Mouse (Mus musculus): Measurements from ENCODE around the gene Rbfox1. TPM values are rescaled to one million over a fixed set of nuclear protein-coding genes. Genes with fewer than 3 reads are reported as not detected.
A peak's percentile ranks its signal among the peaks of the same experiment; 100 is the strongest.

The Rbfox1 gene
- total and polyA plus RNA-seq, 2 experiments from 2014 or later: 129 to 214 TPM

GRCm38 (mm10) chr16:7076707-7077106, 1191.6 kb downstream of the Rbfox1 start:
- no peaks in the 10 kb centered on the region for H3K36me3 ChIP-seq (ENCODE audit: insufficient read depth)
- no peaks in the 10 kb centered on the region for H3K27me3 ChIP-seq (ENCODE audit: insufficient read depth, low read length)
- 0 out of 2 replicates have a peak, but pooled peaks cover 3% of the 10 kb centered on the region for H3K4me1 ChIP-seq (ENCODE audit: insufficient read depth)
- no peak overlapping the region for H3K9ac ChIP-seq
- 94% methylated on average over 3 of the region's 3 CpGs for whole genome bisulfite sequencing
- H3K4me3 ChIP-seq (ENCODE audit: low read depth, low read length): no peak overlapping the region
- H3K27ac ChIP-seq (ENCODE audit: low read depth, low read length): no peak overlapping the region
- DNase-seq (no peak), ATAC-seq (no peak)
- no peak overlapping the region for H3K4me2 ChIP-seq (ENCODE audit: low read depth)
- H3K9me3 ChIP-seq (ENCODE audit: low read length): no peaks in the 10 kb centered on the region
- no peak for TF ChIP-seq CTCF (IDR thresholded peaks at IDR 0.05; ENCODE audit: low read depth)

- TF ChIP-seq CTCF (IDR thresholded peaks at IDR 0.05; ENCODE audit: low read depth): no peak
- ATAC-seq (peak; percentile 66), DNase-seq (peak; percentile 57)
- Histone ChIP-seq H3K9me3 (ENCODE audit: low read length) (no peaks in the 10 kb centered on the region), H3K4me1 (ENCODE audit: insufficient read depth) (0 out of 2 replicates have a peak, but pooled peaks cover 3% of the 10 kb centered on the region), H3K9ac (no peak overlapping the region), H3K27ac (ENCODE audit: low read depth, low read length) (no peak overlapping the region), H3K27me3 (ENCODE audit: insufficient read depth, low read length) (no peaks in the 10 kb centered on the region), H3K36me3 (ENCODE audit: insufficient read depth) (no peaks in the 10 kb centered on the region), H3K4me2 (ENCODE audit: low read depth) (no peak overlapping the region), H3K4me3 (ENCODE audit: low read depth, low read length) (no peak overlapping the region)
- 50% methylated on average over 3 of the region's 3 CpGs for WGBS
Observed at GRCm38 (mm10) chr16:7081074-7081568, 1196.0 kb downstream of the Rbfox1 start.

DNA sequence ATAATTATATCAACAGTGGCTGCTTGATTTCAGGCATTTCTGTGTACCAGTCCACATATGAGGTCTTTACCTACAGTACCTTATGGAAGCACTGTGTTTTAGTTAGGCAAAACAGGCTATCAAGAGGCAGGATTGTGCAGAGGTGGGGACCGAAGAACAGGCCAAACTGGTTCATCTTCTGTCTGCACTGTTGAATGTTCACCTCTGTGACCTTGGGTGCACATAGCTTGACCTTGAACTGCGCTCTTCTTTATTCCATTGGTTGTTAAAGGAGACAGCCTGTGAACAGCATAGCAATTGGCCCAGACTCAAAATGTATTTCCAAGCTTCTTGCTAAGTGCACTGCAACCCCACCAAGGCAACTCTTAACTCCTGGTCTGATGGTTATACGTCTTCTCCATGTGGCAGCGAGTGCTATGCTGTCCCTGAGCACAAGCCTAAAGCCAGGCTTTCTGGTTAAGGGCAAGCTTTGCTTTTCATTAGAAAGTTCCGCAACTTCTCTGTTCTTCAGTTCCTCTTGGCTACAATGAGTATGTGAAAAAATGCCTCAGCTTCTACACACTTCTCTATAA, 1196.6 kb downstream of the Rbfox1 start:
- ATAC-seq: no peak
- H3K27ac ChIP-seq (ENCODE audit: low read depth, low read length): no peak overlapping the region

GRCm38 (mm10) chr16:7083937-7084336, 1198.8 kb downstream of the Rbfox1 start:
- TF ChIP-seq CTCF (IDR thresholded peaks at IDR 0.05; ENCODE audit: low read depth): no peak
- WGBS: 85% methylated on average over 2 of the region's 2 CpGs

More for the DNA sequence above, 1196.6 kb downstream of the Rbfox1 start:
- no peak for TF ChIP-seq CTCF (IDR thresholded peaks at IDR 0.05; ENCODE audit: low read depth)
- Histone ChIP-seq H3K27me3 (ENCODE audit: insufficient read depth, low read length) (no peaks in the 10 kb centered on the region), H3K36me3 (ENCODE audit: insufficient read depth) (no peaks in the 10 kb centered on the region), H3K4me2 (ENCODE audit: low read depth) (no peak overlapping the region), H3K4me3 (ENCODE audit: low read depth, low read length) (no peak overlapping the region), H3K9me3 (ENCODE audit: low read length) (no peaks in the 10 kb centered on the region), H3K4me1 (ENCODE audit: insufficient read depth) (0 out of 2 replicates have a peak, but pooled peaks cover 3% of the 10 kb centered on the region), H3K9ac (no peak overlapping the region)
- DNase-seq: no peak
- WGBS: 86% methylated on average over 5 of the region's 5 CpGs

GRCm38 (mm10) chr16:7088601-7089430, 1203.7 kb downstream of the Rbfox1 start:
- WGBS: 57% methylated on average over 10 of the region's 10 CpGs
- ATAC-seq: no peak
- no peaks in the 10 kb centered on the region for H3K36me3 ChIP-seq (ENCODE audit: insufficient read depth)
- no peak overlapping the region for H3K9ac ChIP-seq
- DNase-seq: no peak
- H3K4me3 ChIP-seq (ENCODE audit: low read depth, low read length): no peak overlapping the region
- H3K9me3 ChIP-seq (ENCODE audit: low read length): no peaks in the 10 kb centered on the region
- H3K27me3 ChIP-seq (ENCODE audit: insufficient read depth, low read length): no peaks in the 10 kb centered on the region
- no peaks in the 10 kb centered on the region for H3K4me1 ChIP-seq (ENCODE audit: insufficient read depth)
- no peak overlapping the region for H3K27ac ChIP-seq (ENCODE audit: low read depth, low read length)
- no peak overlapping the region for H3K4me2 ChIP-seq (ENCODE audit: low read depth)
- TF ChIP-seq CTCF (IDR thresholded peaks at IDR 0.05; ENCODE audit: low read depth): no peak

More at GRCm38 (mm10) chr16:7083937-7084336, 1198.8 kb downstream of the Rbfox1 start:
- Histone ChIP-seq H3K9ac (no peak overlapping the region), H3K9me3 (ENCODE audit: low read length) (no peaks in the 10 kb centered on the region), H3K27ac (ENCODE audit: low read depth, low read length) (no peak overlapping the region), H3K4me2 (ENCODE audit: low read depth) (no peak overlapping the region), H3K4me1 (ENCODE audit: insufficient read depth) (0 out of 2 replicates have a peak, but pooled peaks cover 3% of the 10 kb centered on the region), H3K36me3 (ENCODE audit: insufficient read depth) (no peaks in the 10 kb centered on the region), H3K4me3 (ENCODE audit: low read depth, low read length) (no peak overlapping the region), H3K27me3 (ENCODE audit: insufficient read depth, low read length) (no peaks in the 10 kb centered on the region)
- ATAC-seq: no peak
- DNase-seq: no peak

GRCm38 (mm10) chr16:7089475-7089874, 1204.3 kb downstream of the Rbfox1 start:
- Histone ChIP-seq H3K27ac (ENCODE audit: low read depth, low read length) (no peak overlapping the region), H3K4me3 (ENCODE audit: low read depth, low read length) (no peak overlapping the region), H3K4me1 (ENCODE audit: insufficient read depth) (no peaks in the 10 kb centered on the region), H3K9ac (no peak overlapping the region), H3K9me3 (ENCODE audit: low read length) (no peaks in the 10 kb centered on the region), H3K4me2 (ENCODE audit: low read depth) (no peak overlapping the region), H3K36me3 (ENCODE audit: insufficient read depth) (no peaks in the 10 kb centered on the region), H3K27me3 (ENCODE audit: insufficient read depth, low read length) (no peaks in the 10 kb centered on the region)
- no peak for ATAC-seq
- DNase-seq: no peak
- WGBS: 74% methylated on average over 1 of the region's 1 CpGs
- TF ChIP-seq CTCF (IDR thresholded peaks at IDR 0.05; ENCODE audit: low read depth): no peak

DNA sequence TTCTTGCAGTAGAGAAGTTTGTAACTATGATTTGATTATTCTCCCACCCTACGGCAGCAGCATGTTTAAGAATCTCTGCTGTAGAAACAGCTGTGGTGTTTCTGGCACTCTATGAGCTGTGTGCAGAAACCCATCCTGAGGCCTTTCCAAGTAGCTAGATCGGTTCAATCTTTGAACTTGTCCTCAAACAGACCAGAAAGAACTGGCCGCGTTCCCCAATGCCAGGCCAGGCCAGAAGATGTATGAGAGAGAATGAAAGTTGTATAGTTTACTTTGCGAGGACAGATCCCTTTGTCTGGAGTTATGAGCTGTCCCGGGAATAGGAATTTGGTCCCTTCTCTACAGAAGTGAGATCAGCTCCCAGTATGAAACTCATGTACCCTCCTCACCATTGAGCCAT, 1205.0 kb downstream of the Rbfox1 start:
- DNase-seq (no peak), ATAC-seq (no peak)
- Histone ChIP-seq H3K9me3 (ENCODE audit: low read length) (no peaks in the 10 kb centered on the region), H3K9ac (no peak overlapping the region), H3K27me3 (ENCODE audit: insufficient read depth, low read length) (no peaks in the 10 kb centered on the region), H3K36me3 (ENCODE audit: insufficient read depth) (no peaks in the 10 kb centered on the region), H3K27ac (ENCODE audit: low read depth, low read length) (no peak overlapping the region), H3K4me1 (ENCODE audit: insufficient read depth) (no peaks in the 10 kb centered on the region), H3K4me2 (ENCODE audit: low read depth) (no peak overlapping the region), H3K4me3 (ENCODE audit: low read depth, low read length) (no peak overlapping the region)
- 87% methylated on average over 6 of the region's 6 CpGs for WGBS
- TF ChIP-seq CTCF (IDR thresholded peaks at IDR 0.05; ENCODE audit: low read depth): no peak

Measured in forebrain, postnatal 0 days (tissue).